Mouse (Mus musculus) heart, adult 8-10 months (tissue): Measurements from ENCODE around the gene Rad51c. TPM values are rescaled to one million over a fixed set of nuclear protein-coding genes. Genes with fewer than 3 reads are reported as not detected.
"Not testable (repeated sequence)": the region's sequence is repeated elsewhere in the genome, so short reads cannot be mapped to it uniquely, and the experiment has no call there.

ENCODE experiments used
- DNase-seq: peaks from one replicate; pipeline ENCODE4 v3.0.0; 2022; ENCODE audit warnings: low spot score
- total RNA-seq, 4 experiments: library from RNA; stranded (reverse); gene quantifications; 2 replicates each; pipeline ENCODE4 v1.2.4; 2022

Rad51c gene
- total RNA-seq, 4 experiments from 2014 or later: 0.72 to 2.0 (median 1.2) TPM

DNA sequence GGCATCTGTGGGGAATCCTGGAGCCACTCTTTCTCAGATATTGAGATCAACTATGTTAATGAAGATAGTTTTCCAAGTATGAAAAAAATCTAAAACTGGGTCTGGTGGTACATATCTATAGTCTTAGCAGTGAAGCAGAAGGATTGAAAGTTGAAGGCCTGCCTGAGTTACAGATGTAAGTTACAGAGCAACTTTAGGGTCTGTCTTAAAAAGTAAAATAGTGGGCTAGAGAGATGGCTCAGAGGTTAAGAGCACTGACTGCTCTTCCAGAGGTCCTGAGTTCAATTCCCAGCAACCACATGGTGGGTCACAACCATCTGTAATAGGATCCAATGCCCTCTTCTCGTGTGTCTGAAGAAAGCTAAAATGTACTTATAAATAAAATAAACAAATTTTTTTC, 27.7 kb upstream of the Rad51c start:
- no peak for DNase-seq

GRCm38 (mm10) chr11:87431813-87432212, 27.1 kb upstream of the Rad51c start:
- DNase-seq: not testable (repeated sequence)

- DNase-seq: no peak
Observed at GRCm38 (mm10) chr11:87430374-87430773, 25.6 kb upstream of the Rad51c start.

GRCm38 (mm10) chr11:87429363-87429762, 24.6 kb upstream of the Rad51c start:
- no peak for DNase-seq

DNA sequence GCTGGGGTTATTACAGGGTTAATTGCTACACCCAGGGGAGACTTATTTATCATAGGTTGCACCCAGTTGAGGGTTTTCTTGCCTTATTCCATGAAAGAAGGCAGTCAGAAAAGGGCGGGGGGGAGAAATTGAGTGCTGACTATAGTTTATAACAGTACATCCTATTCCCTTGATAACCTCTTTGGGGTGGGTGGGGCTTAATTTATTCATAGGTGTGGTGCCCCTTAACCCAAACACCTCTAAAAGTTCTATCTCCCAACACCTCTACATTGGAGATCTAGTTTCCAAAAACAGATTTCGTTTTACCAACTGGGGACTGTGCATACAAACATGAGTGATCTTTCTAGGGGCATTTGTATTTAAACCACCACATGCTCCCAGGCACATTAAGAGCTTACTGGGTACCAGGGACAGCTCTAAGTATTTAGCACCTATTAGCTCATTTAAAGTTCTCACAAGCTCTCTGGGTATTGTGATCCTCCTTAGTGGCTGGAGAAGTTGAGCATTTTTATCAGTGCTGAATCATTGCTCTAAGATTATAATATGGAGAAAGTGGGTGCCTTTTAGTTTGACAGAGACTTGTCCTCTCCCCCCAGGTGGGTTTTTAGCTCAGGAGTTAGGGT, 23.4 kb upstream of the Rad51c start:
- no peak for DNase-seq

GRCm38 (mm10) chr11:87427273-87428050, 22.7 kb upstream of the Rad51c start:
- no peak for DNase-seq

DNA sequence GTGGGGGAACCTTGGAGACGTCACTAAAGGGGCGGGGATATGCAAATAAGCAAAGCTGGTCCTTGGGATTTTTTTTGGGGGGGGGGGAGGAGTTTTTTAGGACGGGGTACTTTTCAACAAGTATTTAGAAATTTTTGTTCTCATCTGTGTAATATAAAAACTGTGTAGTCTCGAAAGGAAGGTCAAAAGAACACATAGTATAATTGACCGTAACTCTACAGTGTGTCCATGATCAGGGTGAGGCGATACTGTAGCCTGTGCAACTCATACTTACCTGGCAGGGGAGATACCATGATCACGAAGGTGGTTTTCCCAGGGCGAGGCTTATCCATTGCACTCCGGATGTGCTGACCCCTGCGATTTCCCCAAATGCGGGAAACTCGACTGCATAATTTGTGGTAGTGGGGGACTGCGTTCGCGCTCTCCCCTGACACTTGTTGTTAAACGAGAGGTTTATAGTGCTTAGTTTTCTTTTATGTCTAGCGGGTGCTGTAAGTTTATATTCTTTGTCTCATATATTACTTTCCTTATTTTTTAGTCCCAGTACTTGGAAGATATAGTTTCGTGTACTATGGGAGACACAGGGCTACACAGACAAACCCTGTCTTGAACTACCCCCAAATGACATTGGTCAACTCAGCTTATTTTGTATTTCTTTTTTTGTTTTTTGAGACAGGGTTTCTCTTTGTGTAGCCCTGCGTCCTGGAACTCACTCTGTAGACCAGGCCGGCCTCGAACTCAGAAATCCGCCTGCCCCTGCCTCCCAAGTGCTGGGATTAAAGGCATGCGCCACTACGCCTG, 21.9 kb upstream of the Rad51c start:
- peak; percentile 86 for DNase-seq

DNA sequence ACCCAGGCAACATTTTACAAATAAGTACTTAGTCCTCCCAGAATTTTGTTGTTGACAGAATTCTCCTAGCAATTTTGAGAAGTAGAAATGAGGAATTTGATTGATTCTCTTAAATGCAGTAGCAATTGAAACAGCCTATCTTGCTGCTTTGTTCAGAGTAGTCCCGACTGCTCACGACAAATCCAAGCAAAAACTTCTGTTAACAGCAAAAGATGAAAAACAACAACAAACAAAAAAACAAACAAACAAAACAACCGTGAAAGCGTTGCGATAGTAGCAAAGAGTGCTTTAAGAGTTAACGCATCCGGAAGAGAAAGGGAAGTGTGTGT, 21.3 kb upstream of the Rad51c start:
- DNase-seq: no peak

GRCm38 (mm10) chr11:87423551-87424325, 19.0 kb upstream of the Rad51c start:
- DNase-seq: no peak

DNA sequence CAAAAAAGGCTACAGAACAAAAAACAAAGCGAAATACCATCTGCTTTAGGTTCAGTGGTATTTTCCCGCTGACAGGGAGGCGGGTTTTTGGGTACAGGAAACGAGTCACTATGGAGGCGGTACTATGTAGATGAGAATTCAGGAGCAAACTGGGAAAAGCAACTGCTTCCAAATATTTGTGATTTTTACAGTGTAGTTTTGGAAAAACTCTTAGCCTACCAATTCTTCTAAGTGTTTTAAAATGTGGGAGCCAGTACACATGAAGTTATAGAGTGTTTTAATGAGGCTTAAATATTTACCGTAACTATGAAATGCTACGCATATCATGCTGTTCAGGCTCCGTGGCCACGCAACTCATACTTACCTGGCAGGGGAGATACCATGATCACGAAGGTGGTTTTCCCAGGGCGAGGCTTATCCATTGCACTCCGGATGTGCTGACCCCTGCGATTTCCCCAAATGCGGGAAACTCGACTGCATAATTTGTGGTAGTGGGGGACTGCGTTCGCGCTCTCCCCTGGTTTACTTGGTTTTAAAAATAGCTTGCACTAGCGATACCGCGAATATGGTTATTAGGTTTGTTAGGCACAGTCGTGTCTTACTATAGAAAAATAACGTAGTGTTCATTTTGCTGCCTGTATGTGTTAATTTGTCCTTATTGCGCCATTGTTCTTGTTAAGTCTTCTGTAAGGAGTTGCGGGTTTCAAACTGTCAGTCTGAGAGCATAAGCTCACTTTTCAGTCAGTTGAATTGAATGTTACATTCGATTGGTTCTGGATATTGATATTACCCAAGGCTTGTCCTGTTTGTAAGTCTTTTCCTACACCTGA, 18.0 kb upstream of the Rad51c start:
- DNase-seq: peak; percentile 92

- no peak for DNase-seq
Observed at GRCm38 (mm10) chr11:87421760-87422201, 17.0 kb upstream of the Rad51c start.

- DNase-seq: no peak
Observed at GRCm38 (mm10) chr11:87420861-87421260, 16.1 kb upstream of the Rad51c start.

DNA sequence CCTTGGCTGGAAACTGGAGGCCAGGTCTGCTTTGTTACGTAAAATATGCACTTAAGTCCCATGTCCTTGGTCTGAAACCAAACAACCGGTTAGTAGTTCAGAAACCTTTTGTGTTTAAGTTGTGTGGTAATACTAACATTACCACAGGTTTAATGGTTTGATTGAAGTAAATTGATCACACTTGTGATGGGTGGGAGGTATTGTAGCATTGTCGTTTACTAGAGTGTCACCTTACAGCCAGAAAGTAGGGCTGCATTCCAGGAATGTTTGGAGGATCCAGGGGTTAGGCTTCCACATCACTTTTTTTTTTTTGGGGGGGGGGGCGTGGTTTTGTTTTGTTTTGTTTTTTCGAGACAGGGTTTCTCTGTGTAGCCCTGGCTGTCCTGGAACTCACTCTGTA, 11.4 kb upstream of the Rad51c start:
- no peak for DNase-seq

DNA sequence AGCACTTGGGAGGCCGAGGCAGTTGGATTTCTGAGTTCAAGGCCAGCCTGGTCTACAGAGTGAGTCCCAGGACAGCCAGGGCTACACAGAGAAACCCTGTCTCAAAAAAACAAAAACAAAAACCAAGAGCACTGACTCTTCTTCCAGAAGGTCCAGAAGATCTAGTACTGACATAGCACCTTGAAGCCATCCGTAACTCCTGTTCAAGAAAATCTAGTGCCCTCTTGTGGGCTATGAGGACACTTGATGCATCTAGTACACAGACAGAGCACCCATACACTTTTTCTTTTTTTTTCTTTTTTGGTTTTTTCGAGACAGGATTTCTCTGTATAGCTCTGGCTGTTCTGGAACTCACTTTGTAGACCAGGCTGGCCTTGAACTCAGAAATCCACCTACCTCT, 8.7 kb upstream of the Rad51c start:
- not testable (repeated sequence) for DNase-seq

DNA sequence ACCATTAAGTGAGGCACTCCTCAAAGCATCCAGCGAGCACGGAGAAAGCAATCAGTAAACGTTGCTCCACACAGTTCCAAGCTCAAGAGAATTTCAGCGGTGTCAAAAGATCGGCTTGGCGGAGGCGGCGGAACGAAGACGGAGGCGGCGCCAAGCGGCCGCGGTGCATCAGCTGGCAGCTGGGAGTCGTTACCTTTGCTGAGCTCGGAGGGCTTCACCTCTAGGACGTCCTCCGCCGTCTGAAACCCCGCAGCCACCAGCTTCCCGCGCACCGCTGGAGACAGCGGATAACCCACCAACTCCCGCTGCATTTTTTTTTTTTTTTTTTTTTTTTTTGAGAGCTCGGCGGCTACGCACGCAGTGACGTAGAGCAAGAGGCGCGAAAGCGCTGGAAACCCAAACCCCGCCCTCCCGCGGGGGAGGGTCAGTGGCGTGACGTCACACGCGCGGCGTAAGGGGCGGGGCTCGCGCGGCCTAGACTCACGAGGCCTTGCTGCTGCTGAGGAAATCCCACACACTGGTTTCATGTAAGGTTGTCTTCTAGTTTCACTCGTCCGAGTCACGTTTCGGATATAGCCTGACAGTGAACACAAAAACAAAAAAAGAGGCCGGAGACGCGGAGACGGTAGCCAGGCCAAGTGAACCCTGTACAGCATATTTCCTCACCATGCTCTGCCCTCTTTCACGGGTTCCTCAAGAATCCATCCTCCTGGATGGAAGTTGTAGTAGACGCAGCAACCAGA, 472 bp downstream of the Rad51c start:
- DNase-seq: peak; percentile 94

GRCm38 (mm10) chr11:87398402-87398801, 6.4 kb downstream of the Rad51c start:
- no peak for DNase-seq

DNA sequence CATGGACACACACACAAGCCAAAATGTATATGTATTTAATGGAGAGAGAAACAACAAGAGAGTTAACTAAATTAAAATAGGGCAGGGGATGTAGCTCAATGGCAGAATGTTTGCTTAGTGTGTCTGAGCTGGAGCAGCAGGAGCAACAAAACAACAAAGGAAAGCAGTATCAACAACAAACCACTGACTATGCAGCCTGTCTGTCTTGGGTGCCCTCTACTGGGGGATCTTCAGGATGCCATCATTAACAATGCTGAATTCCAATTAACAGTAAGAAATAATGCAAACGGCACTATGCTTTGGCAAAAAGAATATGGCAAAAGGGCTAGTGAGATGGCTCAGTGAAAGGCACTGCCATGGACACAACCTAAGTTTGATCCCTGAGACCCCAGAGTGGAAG, 10.9 kb downstream of the Rad51c start:
- DNase-seq: peak; percentile 5

GRCm38 (mm10) chr11:87385676-87386075, 19.1 kb downstream of the Rad51c start:
- DNase-seq: no peak

GRCm38 (mm10) chr11:87384551-87384950, 20.2 kb downstream of the Rad51c start:
- no peak for DNase-seq
